Mouse (Mus musculus) limb, embryonic 11.5 days (tissue): ENCODE measurements around the gene AU021092. TPM values are rescaled to one million over a fixed set of nuclear protein-coding genes. Genes with fewer than 3 reads are reported as not detected.

Experiments used
- ATAC-seq: fragments of 200-750 bp; cut with Nextera tagmentation; 2 replicates; pipeline ENCODE4 v1.8.0; 2017; ENCODE audit warnings: low read depth; ENCODE audit not compliant: insufficient number of reproducible peaks, low FRiP score, low TSS enrichment
- DNase-seq: peaks from one replicate; pipeline ENCODE4 v3.0.0-alpha.2; 2015; ENCODE audit warnings: low spot score
- H3K27ac ChIP-seq: fragments of 300-500 bp; sonication (generic); replicated peaks from 2 replicates; pipeline ENCODE4 v1.5.1; 2014; ENCODE audit warnings: low read depth, mild to moderate bottlenecking, low read length
- H3K27me3 ChIP-seq: fragments of 300-500 bp; sonication (generic); 2 replicates; pipeline ENCODE4 v1.6.1; 2014; ENCODE audit warnings: mild to moderate bottlenecking, low read length, mixed read lengths; ENCODE audit not compliant: control insufficient read depth, insufficient read depth
- H3K36me3 ChIP-seq: fragments of 300-500 bp; sonication (generic); 2 replicates; pipeline ENCODE4 v1.6.1; 2014; ENCODE audit warnings: mild to moderate bottlenecking, low read length, moderate library complexity, mixed read lengths; ENCODE audit not compliant: control insufficient read depth, insufficient read depth
- H3K4me1 ChIP-seq: fragments of 300-500 bp; sonication (generic); 2 replicates; pipeline ENCODE4 v1.6.1; 2014; ENCODE audit warnings: low read length, mixed read lengths; ENCODE audit not compliant: control insufficient read depth, insufficient read depth
- H3K4me2 ChIP-seq: fragments of 300-500 bp; sonication (generic); 2 replicates; pipeline ENCODE4 v1.6.1; 2014; ENCODE audit warnings: low read depth, mild to moderate bottlenecking, moderate library complexity; ENCODE audit not compliant: severe bottlenecking
- H3K4me3 ChIP-seq: fragments of 300-500 bp; sonication (generic); 2 replicates; pipeline ENCODE4 v1.5.1; 2014; ENCODE audit warnings: low read depth, low read length
- H3K9ac ChIP-seq: fragments of 300-500 bp; sonication (generic); 2 replicates; pipeline ENCODE4 v1.6.1; 2014; ENCODE audit warnings: mild to moderate bottlenecking, low read length
- H3K9me3 ChIP-seq: fragments of 300-500 bp; sonication (generic); 2 replicates; pipeline ENCODE4 v1.6.1; 2016; ENCODE audit warnings: low read length; ENCODE audit not compliant: control insufficient read depth
- WGBS: fragments of 180-500 bp; shearing (Covaris S2); extraction: QIAGEN DNeasy Blood & Tissue Kit; methylation state at CpG from one replicate; pipeline ENCODE4 v1.1.7; 2014; 5-methylcytosine and 5-hydroxymethylcytosine counted together
- polyA plus RNA-seq: library from polyadenylated mRNA; unstranded; fragments of >200 nt; fragmentation: Nextera tagmentation; extraction: Ambion mirVana; gene quantifications from 2 replicates; pipeline ENCODE4 v1.2.1, GENCODE M21; 2014

Gene AU021092
- polyA plus RNA-seq = 1.5 and 1.6 TPM in 2 replicates

- no peaks in the 10 kb centered on the region for H3K4me1 ChIP-seq
- no peak within 1 kb of the TSS for H3K4me3 ChIP-seq
- 83% methylated on average over 6 of the region's 6 CpGs for WGBS
- H3K36me3 ChIP-seq = no peaks in the 10 kb centered on the region
- no peak within 1 kb of the TSS for H3K9ac ChIP-seq
- H3K4me2 ChIP-seq = no peak within 1 kb of the TSS
- H3K27me3 ChIP-seq = no peaks in the 10 kb centered on the region
- DNase-seq (no peak), ATAC-seq (no peak)
- H3K9me3 ChIP-seq = no peaks in the 10 kb centered on the region
- H3K27ac ChIP-seq = no peak within 1 kb of the TSS
Observed at GRCm38 (mm10) chr16:5222140-5222539, at the start of gene AU021092. AU021092 (minus strand) TSS chr16:5222299.

- H3K9ac ChIP-seq = no peak overlapping the region
- whole genome bisulfite sequencing = 83% methylated on average over 4 of the region's 4 CpGs
- H3K4me3 ChIP-seq = no peak overlapping the region
- no peak for DNase-seq
- no peak overlapping the region for H3K27ac ChIP-seq
- H3K4me1 ChIP-seq = no peaks in the 10 kb centered on the region
- H3K9me3 ChIP-seq = no peaks in the 10 kb centered on the region
- H3K4me2 ChIP-seq = no peak overlapping the region
- no peaks in the 10 kb centered on the region for H3K36me3 ChIP-seq
- ATAC-seq = no peak
- H3K27me3 ChIP-seq = no peaks in the 10 kb centered on the region
Observed at GRCm38 (mm10) chr16:5271411-5272035, 49.4 kb upstream of the AU021092 start.

- Histone ChIP-seq H3K36me3 (no peaks in the 10 kb centered on the region), H3K9ac (no peak overlapping the region), H3K4me3 (no peak overlapping the region), H3K4me2 (no peak overlapping the region), H3K27me3 (no peaks in the 10 kb centered on the region), H3K27ac (no peak overlapping the region), H3K4me1 (no peaks in the 10 kb centered on the region), H3K9me3 (no peaks in the 10 kb centered on the region)
- no peak for DNase-seq
- WGBS = 79% methylated on average over 7 of the region's 7 CpGs
- no peak for ATAC-seq
Observed at GRCm38 (mm10) chr16:5263926-5264325, 41.8 kb upstream of the AU021092 start.

GRCm38 (mm10) chr16:5263156-5263555, 41.1 kb upstream of the AU021092 start:
- Histone ChIP-seq H3K4me1 (no peaks in the 10 kb centered on the region), H3K4me2 (no peak overlapping the region)
- no peak for ATAC-seq

GRCm38 (mm10) chr16:5255779-5256496, 33.8 kb upstream of the AU021092 start, which contains the start of gene Eef2kmt:
Eef2kmt (minus strand) TSS chr16:5255983.
- WGBS = 2% methylated on average over 57 of the region's 57 CpGs
- peak within 1 kb of the TSS; percentile 35 for H3K4me3 ChIP-seq
- peak; percentile 97 for ATAC-seq

More at GRCm38 (mm10) chr16:5263156-5263555, 41.1 kb upstream of the AU021092 start:
- 56% methylated on average over 8 of the region's 8 CpGs for WGBS
- Histone ChIP-seq H3K4me3 (no peak overlapping the region), H3K27ac (no peak overlapping the region), H3K9me3 (no peaks in the 10 kb centered on the region), H3K9ac (no peak overlapping the region), H3K36me3 (no peaks in the 10 kb centered on the region), H3K27me3 (no peaks in the 10 kb centered on the region)
- peak; percentile 27 for DNase-seq

GRCm38 (mm10) chr16:5255081-5255740, 33.1 kb upstream of the AU021092 start:
- Histone ChIP-seq H3K4me3 (peak overlapping the region; percentile 35), H3K27ac (no peak overlapping the region; the same call in 1 of the 2 replicates), H3K27me3 (no peaks in the 10 kb centered on the region), H3K9ac (peak overlapping the region; percentile 62), H3K9me3 (no peaks in the 10 kb centered on the region), H3K4me2 (peak overlapping the region; percentile 63), H3K4me1 (peaks cover 9% of the 10 kb centered on the region; the same call in 1 of the 2 replicates), H3K36me3 (no peaks in the 10 kb centered on the region; the same call in 1 of the 2 replicates)
- ATAC-seq (0 out of 2 replicates have a peak, but pooled peaks have one; percentile 1), DNase-seq (peak; percentile 26)
- 4% methylated on average over 27 of the region's 27 CpGs for WGBS

More at GRCm38 (mm10) chr16:5255779-5256496, 33.8 kb upstream of the AU021092 start, which contains the start of gene Eef2kmt:
- Histone ChIP-seq H3K4me2 (peak within 1 kb of the TSS; percentile 63), H3K9me3 (no peaks in the 10 kb centered on the region), H3K9ac (peak within 1 kb of the TSS; percentile 62), H3K27me3 (no peaks in the 10 kb centered on the region), H3K4me1 (peaks cover 9% of the 10 kb centered on the region; the same call in 1 of the 2 replicates), H3K36me3 (no peaks in the 10 kb centered on the region; the same call in 1 of the 2 replicates), H3K27ac (peak within 1 kb of the TSS; percentile 55; the same call in 1 of the 2 replicates)
- peak; percentile 99 for DNase-seq

GRCm38 (mm10) chr16:5254346-5255025, 32.4 kb upstream of the AU021092 start:
- Histone ChIP-seq H3K4me1 (peaks cover 9% of the 10 kb centered on the region; the same call in 1 of the 2 replicates), H3K36me3 (no peaks in the 10 kb centered on the region; the same call in 1 of the 2 replicates), H3K9ac (peak overlapping the region; percentile 62), H3K27me3 (no peaks in the 10 kb centered on the region), H3K9me3 (no peaks in the 10 kb centered on the region), H3K4me2 (peak overlapping the region; percentile 63), H3K27ac (no peak overlapping the region), H3K4me3 (peak overlapping the region; percentile 35)
- ATAC-seq (peak; percentile 31; the same call in 1 of the 2 replicates), DNase-seq (peak; percentile 88)
- 5% methylated on average over 15 of the region's 15 CpGs for WGBS
